Mouse (Mus musculus): ENCODE data around the gene Rps21. TPM values are rescaled to one million over a fixed set of nuclear protein-coding genes. Genes with fewer than 3 reads are reported as not detected.

Gene Rps21
- polyA plus RNA-seq, 1 experiment from 2014 or later: 526 TPM

DNA sequence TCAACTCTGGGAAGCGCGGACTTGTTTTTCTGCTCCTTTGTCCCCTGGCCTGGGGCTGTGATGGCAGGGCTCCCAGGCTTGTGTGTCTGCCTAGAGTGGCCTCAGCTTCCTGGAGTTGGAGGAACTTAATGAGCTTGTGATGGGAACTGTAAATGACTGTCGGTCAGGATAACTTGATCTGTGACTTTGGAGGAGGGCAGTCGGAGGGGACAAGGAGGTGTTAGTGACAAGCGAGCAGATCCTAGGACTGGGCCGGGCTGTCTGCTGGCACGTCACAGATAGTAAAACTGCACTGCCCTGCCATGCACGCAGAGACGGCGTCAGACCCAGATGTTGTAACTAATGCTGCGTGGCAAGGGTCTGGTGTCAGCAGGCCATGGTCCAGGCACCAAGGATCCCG is 46.3 kb downstream of the Rps21 start:
- 30% methylated on average over 12 of the region's 12 CpGs for whole genome bisulfite sequencing

DNA sequence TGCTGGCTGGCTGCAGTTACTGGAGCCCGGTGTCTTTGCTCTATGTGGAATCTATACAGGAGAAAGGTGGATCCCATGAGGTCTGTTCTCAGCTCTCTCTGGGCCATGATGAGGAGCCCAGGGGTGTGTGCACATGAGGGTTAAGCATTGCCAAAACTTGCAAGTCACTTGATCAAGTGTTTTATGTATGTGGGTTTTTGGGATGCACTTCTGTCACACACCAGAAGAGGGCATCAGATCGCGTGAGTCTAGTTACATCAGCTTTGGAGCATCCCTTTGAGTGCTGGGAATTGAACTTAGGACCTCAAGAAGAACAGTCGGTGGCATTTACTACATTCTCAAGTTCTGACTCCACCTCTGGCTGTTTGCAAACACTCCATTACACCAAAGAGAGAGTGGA is 47.4 kb downstream of the Rps21 start:
- no peak for ATAC-seq (ENCODE audit: low read depth)
- H3K4me1 ChIP-seq (replicated peaks; ENCODE audit: control insufficient read depth, insufficient read depth, low read length): peaks cover 32% of the 10 kb centered on the region
- H3K36me3 ChIP-seq (ENCODE audit: control insufficient read depth, insufficient read depth, low read length): no peaks in the 10 kb centered on the region

More for the DNA sequence above, 46.3 kb downstream of the Rps21 start:
- Histone ChIP-seq H3K9me3 (ENCODE audit: control insufficient read depth, low read length) (no peaks in the 10 kb centered on the region), H3K4me1 (replicated peaks; ENCODE audit: control insufficient read depth, insufficient read depth, low read length) (peaks cover 32% of the 10 kb centered on the region), H3K4me3 (ENCODE audit: low read length) (no peak overlapping the region), H3K27ac (ENCODE audit: low read length) (peak overlapping the region; percentile 96), H3K36me3 (ENCODE audit: control insufficient read depth, insufficient read depth, low read length) (no peaks in the 10 kb centered on the region), H3K4me2 (ENCODE audit: low read depth, low read length) (no peak overlapping the region), H3K27me3 (ENCODE audit: control insufficient read depth, insufficient read depth, low read depth, low read length) (no peaks in the 10 kb centered on the region), H3K9ac (ENCODE audit: low read length) (no peak overlapping the region)
- ATAC-seq (ENCODE audit: low read depth): peak; percentile 83

DNA sequence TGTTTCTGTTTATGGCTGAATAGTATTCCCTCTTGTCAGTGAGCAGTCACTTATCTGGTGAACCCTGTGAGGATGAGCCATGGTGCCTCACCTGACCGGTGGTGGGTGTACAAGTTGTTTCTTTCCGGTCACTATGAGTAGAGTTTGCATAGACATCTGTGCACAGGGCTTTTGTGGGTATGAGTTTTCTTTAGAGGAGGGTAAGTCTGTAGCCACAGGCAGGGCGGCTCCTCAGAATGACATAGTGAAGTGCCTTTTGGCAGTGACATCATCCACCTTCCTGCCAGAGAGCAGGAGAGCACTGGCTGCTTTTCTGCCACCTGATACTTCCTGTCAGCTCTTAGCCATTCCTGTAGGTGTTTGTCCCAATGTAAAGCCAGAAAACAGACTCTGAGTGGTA is 48.3 kb downstream of the Rps21 start:
- Histone ChIP-seq H3K27ac (ENCODE audit: low read length) (peak overlapping the region; percentile 89), H3K9me3 (ENCODE audit: control insufficient read depth, low read length) (no peaks in the 10 kb centered on the region), H3K4me1 (replicated peaks; ENCODE audit: control insufficient read depth, insufficient read depth, low read length) (peaks cover 26% of the 10 kb centered on the region), H3K4me2 (ENCODE audit: low read depth, low read length) (no peak overlapping the region), H3K9ac (ENCODE audit: low read length) (no peak overlapping the region), H3K36me3 (ENCODE audit: control insufficient read depth, insufficient read depth, low read length) (no peaks in the 10 kb centered on the region), H3K27me3 (ENCODE audit: control insufficient read depth, insufficient read depth, low read depth, low read length) (no peaks in the 10 kb centered on the region), H3K4me3 (ENCODE audit: low read length) (no peak overlapping the region)
- 72% methylated on average over 3 of the region's 3 CpGs for WGBS
- no peak for ATAC-seq (ENCODE audit: low read depth)

More for the DNA sequence above, 47.4 kb downstream of the Rps21 start:
- H3K27ac ChIP-seq (ENCODE audit: low read length): peak overlapping the region; percentile 89
- no peaks in the 10 kb centered on the region for H3K27me3 ChIP-seq (ENCODE audit: control insufficient read depth, insufficient read depth, low read depth, low read length)
- no peaks in the 10 kb centered on the region for H3K9me3 ChIP-seq (ENCODE audit: control insufficient read depth, low read length)
- 30% methylated on average over 4 of the region's 4 CpGs for WGBS
- H3K4me2 ChIP-seq (ENCODE audit: low read depth, low read length): no peak overlapping the region
- H3K9ac ChIP-seq (ENCODE audit: low read length): no peak overlapping the region
- H3K4me3 ChIP-seq (ENCODE audit: low read length): no peak overlapping the region

DNA sequence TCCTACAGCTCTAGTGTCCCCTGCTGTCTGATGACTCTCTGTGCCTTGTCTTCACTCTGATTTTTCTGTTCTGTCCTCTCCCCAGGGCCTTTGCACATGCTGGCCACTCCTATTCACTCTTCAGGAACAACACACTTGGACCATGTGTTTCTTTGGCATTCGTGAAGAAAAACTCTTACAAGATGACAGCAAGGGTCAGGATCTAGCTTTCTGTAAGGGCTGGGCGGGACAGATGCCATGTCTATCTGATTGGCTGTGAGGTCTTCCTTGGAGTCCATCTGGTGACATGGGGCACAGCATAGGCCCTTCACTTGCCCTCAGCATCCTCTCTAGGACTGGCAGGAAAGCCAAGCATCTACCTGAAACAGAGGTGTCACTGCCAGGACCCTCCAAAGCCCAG is 48.8 kb downstream of the Rps21 start:
- no peaks in the 10 kb centered on the region for H3K27me3 ChIP-seq (ENCODE audit: control insufficient read depth, insufficient read depth, low read depth, low read length)
- H3K9me3 ChIP-seq (ENCODE audit: control insufficient read depth, low read length): no peaks in the 10 kb centered on the region
- no peak overlapping the region for H3K9ac ChIP-seq (ENCODE audit: low read length)
- H3K27ac ChIP-seq (ENCODE audit: low read length): peak overlapping the region; percentile 89
- 60% methylated on average over 2 of the region's 2 CpGs for WGBS
- no peak overlapping the region for H3K4me3 ChIP-seq (ENCODE audit: low read length)
- H3K4me2 ChIP-seq (ENCODE audit: low read depth, low read length): no peak overlapping the region
- peaks cover 21% of the 10 kb centered on the region for H3K4me1 ChIP-seq (replicated peaks; ENCODE audit: control insufficient read depth, insufficient read depth, low read length)
- H3K36me3 ChIP-seq (ENCODE audit: control insufficient read depth, insufficient read depth, low read length): no peaks in the 10 kb centered on the region
- peak; percentile 9; the same call in 1 of the 2 replicates for ATAC-seq (ENCODE audit: low read depth)

DNA sequence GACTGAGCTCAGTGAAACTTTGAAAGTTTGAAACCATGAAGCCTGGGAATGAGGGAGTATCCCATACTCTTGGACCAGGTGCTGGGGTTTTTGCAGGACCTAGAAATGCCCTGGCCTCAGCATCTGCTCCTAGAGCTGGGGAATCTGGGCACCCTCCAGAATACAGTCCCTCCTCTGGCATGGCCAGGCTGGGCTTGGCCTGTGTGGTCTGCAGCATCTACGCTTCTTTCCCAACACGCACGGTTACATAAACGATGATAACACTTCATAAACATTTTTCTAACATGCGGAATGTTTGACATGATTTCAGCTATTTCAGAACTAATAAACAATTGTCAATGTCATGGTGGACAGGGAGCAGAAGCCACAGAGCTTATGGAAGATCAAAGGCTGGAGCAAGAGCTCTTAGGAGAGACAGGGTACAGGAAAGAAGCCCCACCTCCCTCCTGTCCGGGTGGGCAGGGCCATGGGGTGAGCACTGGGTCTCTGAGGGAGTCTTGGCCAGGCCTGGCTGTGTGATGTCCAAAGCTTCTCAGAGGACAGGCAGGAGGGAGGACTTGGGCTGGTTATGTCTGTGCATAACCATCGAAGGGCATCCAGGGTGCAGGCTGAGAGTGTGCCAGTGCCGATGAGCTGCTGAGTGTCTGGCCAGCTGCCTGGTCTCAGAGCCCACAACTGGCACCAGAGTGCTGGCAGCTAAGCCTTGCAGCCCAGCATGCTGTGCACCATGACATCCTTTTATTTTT is 49.4 kb downstream of the Rps21 start:
- H3K4me2 ChIP-seq (ENCODE audit: low read depth, low read length): no peak overlapping the region
- no peaks in the 10 kb centered on the region for H3K27me3 ChIP-seq (ENCODE audit: control insufficient read depth, insufficient read depth, low read depth, low read length)
- 33% methylated on average over 8 of the region's 8 CpGs for WGBS
- H3K9me3 ChIP-seq (ENCODE audit: control insufficient read depth, low read length): no peaks in the 10 kb centered on the region
- H3K4me3 ChIP-seq (ENCODE audit: low read length): no peak overlapping the region
- peak; percentile 86 for ATAC-seq (ENCODE audit: low read depth)
- H3K36me3 ChIP-seq (ENCODE audit: control insufficient read depth, insufficient read depth, low read length): no peaks in the 10 kb centered on the region
- H3K4me1 ChIP-seq (replicated peaks; ENCODE audit: control insufficient read depth, insufficient read depth, low read length): peaks cover 21% of the 10 kb centered on the region
- peak overlapping the region; percentile 89 for H3K27ac ChIP-seq (ENCODE audit: low read length)
- H3K9ac ChIP-seq (ENCODE audit: low read length): no peak overlapping the region

DNA sequence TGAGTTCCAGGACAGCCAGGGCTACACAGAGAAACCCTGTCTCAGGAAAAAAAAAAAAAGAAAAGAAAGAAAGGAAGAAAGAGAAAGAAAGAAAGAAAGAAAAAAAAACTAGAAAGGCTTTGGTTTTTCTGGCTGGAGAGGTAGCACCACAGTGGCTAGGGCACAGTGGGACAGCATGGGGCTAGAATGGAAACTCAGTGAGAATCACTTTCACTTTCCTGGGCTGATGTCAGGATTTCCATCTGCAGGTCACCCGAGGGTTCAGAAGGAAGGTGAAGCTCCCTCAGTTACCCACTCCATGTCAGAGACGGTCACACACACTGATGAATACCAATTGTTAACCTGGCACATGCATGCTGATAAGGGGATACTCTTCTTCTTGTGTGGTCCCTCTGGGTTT is 50.5 kb downstream of the Rps21 start:
- Histone ChIP-seq H3K27me3 (ENCODE audit: control insufficient read depth, insufficient read depth, low read depth, low read length) (no peaks in the 10 kb centered on the region), H3K4me2 (ENCODE audit: low read depth, low read length) (no peak overlapping the region), H3K4me3 (ENCODE audit: low read length) (no peak overlapping the region), H3K36me3 (ENCODE audit: control insufficient read depth, insufficient read depth, low read length) (no peaks in the 10 kb centered on the region), H3K4me1 (replicated peaks; ENCODE audit: control insufficient read depth, insufficient read depth, low read length) (peaks cover 21% of the 10 kb centered on the region), H3K9me3 (ENCODE audit: control insufficient read depth, low read length) (no peaks in the 10 kb centered on the region), H3K9ac (ENCODE audit: low read length) (no peak overlapping the region), H3K27ac (ENCODE audit: low read length) (peak overlapping the region; percentile 62)
- 20% methylated on average over 2 of the region's 2 CpGs for WGBS
- ATAC-seq (ENCODE audit: low read depth): no peak

Small RNA genes within 50 kb of the gene (microRNA-seq; reads per million reads assigned to microRNA genes)
- gene Mir3091: 0.79 reads per million

Other genes with a start within 250 kb of the Rps21 start
- 4.6 and 5.0 TPM in 2 replicates for gene Lsm14b, start 232.4 kb upstream of the Rps21 start, polyA plus RNA-seq (2015; fragmentation: Nextera tagmentation; extraction: Ambion mirVana)
- 458 and 471 TPM in 2 replicates for gene Psma7, start 214.9 kb upstream of the Rps21 start, polyA plus RNA-seq (2015; fragmentation: Nextera tagmentation; extraction: Ambion mirVana)
- 4.0 and 4.7 TPM in 2 replicates for gene Ss18l1, start 214.9 kb upstream of the Rps21 start, polyA plus RNA-seq (2015; fragmentation: Nextera tagmentation; extraction: Ambion mirVana)
- 26.3 and 27.4 TPM in 2 replicates for gene Mtg2, start 186.8 kb upstream of the Rps21 start, polyA plus RNA-seq (2015; fragmentation: Nextera tagmentation; extraction: Ambion mirVana)
- gene Hrh3, start 152.9 kb upstream of the Rps21 start, polyA plus RNA-seq (2015; fragmentation: Nextera tagmentation; extraction: Ambion mirVana): not detected in 2 replicates
- 29.9 and 30.3 TPM in 2 replicates for gene Osbpl2, start 138.1 kb upstream of the Rps21 start, polyA plus RNA-seq (2015; fragmentation: Nextera tagmentation; extraction: Ambion mirVana)
- gene Adrm1, start 85.9 kb upstream of the Rps21 start, polyA plus RNA-seq (2015; fragmentation: Nextera tagmentation; extraction: Ambion mirVana): 162 and 173 TPM in 2 replicates
- 102 and 112 TPM in 2 replicates for gene Lama5, start 31.5 kb upstream of the Rps21 start, polyA plus RNA-seq (2015; fragmentation: Nextera tagmentation; extraction: Ambion mirVana)
- gene Cables2, start 16.1 kb downstream of the Rps21 start, polyA plus RNA-seq (2015; fragmentation: Nextera tagmentation; extraction: Ambion mirVana): 6.3 and 8.4 TPM in 2 replicates
- gene Rbbp8nl, start 32.5 kb downstream of the Rps21 start, polyA plus RNA-seq (2015; fragmentation: Nextera tagmentation; extraction: Ambion mirVana): 2.7 and 2.8 TPM in 2 replicates
- gene Gata5, start 77.3 kb downstream of the Rps21 start, polyA plus RNA-seq (2015; fragmentation: Nextera tagmentation; extraction: Ambion mirVana): 23.2 and 25.3 TPM in 2 replicates
- gene Slco4a1, start 198.9 kb downstream of the Rps21 start, polyA plus RNA-seq (2015; fragmentation: Nextera tagmentation; extraction: Ambion mirVana): 0.98 and 1.2 TPM in 2 replicates
- 0.43 and 0.98 TPM in 2 replicates for gene Ntsr1, start 242.6 kb downstream of the Rps21 start, polyA plus RNA-seq (2015; fragmentation: Nextera tagmentation; extraction: Ambion mirVana)

Data from lung, embryonic 16.5 days (tissue).